Mouse (Mus musculus) CH12.LX (cell line): ENCODE measurements at regions not wholly inside any gene's neighbourhood (a gene's known extent, or its start where the extent isn't known, plus 50 kb on each side); places are given as distances from the start of the nearest gene placed in this dataset.

Experiments used
- CTCF ChIP-seq, 2 experiments: IDR thresholded peaks in 1 of 2; conservative IDR thresholded peaks in 1 of 2; 2 replicates each; pipeline ENCODE4 v1.5.1; 2011 to 2012; ENCODE audit warnings: low read depth in 2 of 2, low read length in 2 of 2, improper control_type of control experiment in 1 of 2, inconsistent platforms in 1 of 2, mild to moderate bottlenecking in 1 of 2, moderate library complexity in 1 of 2
- E2F4 ChIP-seq: IDR thresholded peaks from 2 replicates; pipeline ENCODE4 v1.6.1; 2011; ENCODE audit warnings: low read depth, low read length, improper control_type of control experiment; ENCODE audit not compliant: insufficient replicate concordance
- EP300 ChIP-seq: IDR thresholded peaks from 2 replicates; pipeline ENCODE4 v1.6.1; 2011; ENCODE audit warnings: low read length, improper control_type of control experiment
- HCFC1 ChIP-seq: IDR thresholded peaks from 2 replicates; pipeline ENCODE4 v1.6.1; 2012; ENCODE audit warnings: low read depth, mild to moderate bottlenecking, inconsistent platforms, low read length, improper control_type of control experiment
- MAX ChIP-seq: IDR thresholded peaks from 2 replicates; pipeline ENCODE4 v1.6.1; 2011; ENCODE audit warnings: low read length, improper control_type of control experiment
- NELFE ChIP-seq: IDR thresholded peaks from 2 replicates; pipeline ENCODE4 v1.6.1; 2011; ENCODE audit warnings: low read depth, low read length, improper control_type of control experiment
- POLR2A ChIP-seq: IDR thresholded peaks from 2 replicates; pipeline ENCODE4 v1.6.1; 2011; ENCODE audit warnings: low read depth, mild to moderate bottlenecking, improper control_type of control experiment, low read length

- TF ChIP-seq HCFC1, result no peak
- TF ChIP-seq E2F4, result no peak
- TF ChIP-seq NELFE, result no peak
- no peak for TF ChIP-seq EP300
- no peak for TF ChIP-seq CTCF (conservative IDR thresholded peaks at IDR 0.05 in 1 of 2, IDR thresholded peaks at IDR 0.05 in 1 of 2; ENCODE audit: low read depth in 2 of 2, low read length in 2 of 2)
- no peak for TF ChIP-seq MAX
- no peak for TF ChIP-seq POLR2A
Observed at GRCm38 (mm10) chr8:116114978-116115377, 389.8 kb upstream of the Dynlrb2 start.
